In the genomic region with DNA sequence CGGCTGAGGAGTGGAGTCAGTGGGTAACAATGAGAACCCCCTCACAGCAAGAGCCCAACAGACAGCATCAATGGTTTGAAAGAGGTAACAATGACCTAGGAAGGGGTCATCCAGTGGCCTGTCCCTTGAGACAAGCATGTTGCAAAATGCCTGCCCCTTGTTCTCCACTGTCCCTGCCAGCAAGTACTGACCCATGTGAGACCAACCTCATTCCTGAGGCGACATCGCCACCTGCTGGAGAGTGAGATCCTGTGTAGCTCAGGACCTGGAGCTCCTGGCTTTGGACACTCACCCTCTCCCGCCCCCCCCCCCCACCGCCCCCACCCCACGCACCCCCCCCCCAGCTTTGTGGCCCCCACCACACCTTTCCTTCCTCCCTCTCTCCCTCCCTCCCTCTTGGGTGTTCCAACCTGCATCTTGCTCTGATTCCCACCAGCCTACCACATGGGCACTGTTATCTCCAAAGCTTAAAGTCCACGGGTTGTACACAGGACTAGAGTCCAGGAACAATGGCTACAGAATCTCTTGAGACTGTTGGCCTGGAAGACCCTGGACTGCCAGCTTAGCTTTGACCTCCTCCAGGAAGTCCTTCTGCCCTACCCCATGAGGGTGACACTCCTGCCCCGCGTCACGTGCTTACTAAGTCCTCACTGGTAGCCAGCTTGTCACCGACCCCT, we compare ENCODE assay signal across 9 mouse cellular contexts. TPM values are rescaled to one million over a fixed set of nuclear protein-coding genes. Genes with fewer than 3 reads are reported as not detected.
A peak's percentile ranks its signal among the peaks of the same experiment; 100 is the strongest.
DNase-seq lines count a peak whose midpoint lies in the region; ATAC-seq and TF ChIP-seq lines count a peak whose summit lies in the region.
"Had no signal": no experiment of that assay in that cellular context is flagged by ENCODE, and none has a peak within 500 bp of the region (broad histone marks: within the 10 kb centered on the region; RNA-seq: fewer than 3 reads in every experiment).

No protein-coding gene starts in this region.

- no peaks in the 10 kb centered on the region for H3K27me3 ChIP-seq in E14TG2a.4 (ENCODE audit: insufficient read depth, low read length)
- H3K27me3 ChIP-seq in forebrain, embryonic 15.5 days, result no peaks in the 10 kb centered on the region
- H3K27me3 ChIP-seq in lung, embryonic 14.5 days (ENCODE audit: insufficient read depth, low read length), result no peaks in the 10 kb centered on the region
- H3K27me3 ChIP-seq in thymus, adult 2 months (ENCODE audit: control insufficient read depth, insufficient read depth, low read length), result no peaks in the 10 kb centered on the region

- ATAC-seq in forebrain, embryonic 15.5 days (replicated peaks), result peak; percentile 83
- ATAC-seq in lung, embryonic 14.5 days (ENCODE audit: insufficient read depth), result peak; percentile 70

- peaks cover 26% of the 10 kb centered on the region for H3K9me3 ChIP-seq in E14TG2a.4 (ENCODE audit: low read length)
- H3K9me3 ChIP-seq in forebrain, embryonic 15.5 days, result peaks cover 5% of the 10 kb centered on the region; the same call in 1 of the 2 replicates
- H3K9me3 ChIP-seq in lung, embryonic 14.5 days (ENCODE audit: low read depth, low read length), result peaks cover 7% of the 10 kb centered on the region; the same call in 1 of the 2 replicates

- H3K27ac ChIP-seq in forebrain, embryonic 15.5 days (replicated peaks), result no peak overlapping the region
- H3K27ac ChIP-seq in layer of hippocampus, adult 2 months, result no peak overlapping the region
- H3K27ac ChIP-seq in lung, embryonic 14.5 days (ENCODE audit: low read depth), result no peak overlapping the region
- no peak overlapping the region for H3K27ac ChIP-seq in olfactory bulb, adult 2 months (ENCODE audit: insufficient read depth, low read depth, low read length)
- H3K27ac ChIP-seq in thymus, adult 2 months (ENCODE audit: control insufficient read depth, insufficient read depth, low read length), result no peak overlapping the region

- H3K4me1 ChIP-seq in E14TG2a.4 (replicated peaks; ENCODE audit: low read depth, low read length), result peaks cover 55% of the 10 kb centered on the region
- peaks cover 17% of the 10 kb centered on the region for H3K4me1 ChIP-seq in forebrain, embryonic 15.5 days
- H3K4me1 ChIP-seq in lung, embryonic 14.5 days (ENCODE audit: insufficient read depth), result no peaks in the 10 kb centered on the region
- peaks cover 38% of the 10 kb centered on the region for H3K4me1 ChIP-seq in olfactory bulb, adult 2 months (ENCODE audit: control insufficient read depth, insufficient read depth, low read length)
- H3K4me1 ChIP-seq in thymus, adult 2 months (replicated peaks; ENCODE audit: control insufficient read depth, insufficient read depth, low read length), result peaks cover 4% of the 10 kb centered on the region; the same call in 1 of the 2 replicates

- H3K4me2 ChIP-seq in forebrain, embryonic 15.5 days (replicated peaks), result no peak overlapping the region
- no peak overlapping the region for H3K4me2 ChIP-seq in lung, embryonic 14.5 days

- WGBS in forebrain, embryonic 15.5 days, result 45% methylated on average over 11 of the region's 11 CpGs
- WGBS in lung, embryonic 14.5 days, result 49% methylated on average over 9 of the region's 11 CpGs
- 39% methylated on average over 11 of the region's 11 CpGs for WGBS in olfactory bulb, adult 2 months
- WGBS in thymus, adult 2 months, result 44% methylated on average over 11 of the region's 11 CpGs

- DNase-seq in c-Kit-positive CD71-positive TER-119-negative erythroid progenitor cells, embryonic 14.5 days (ENCODE audit: low read depth), result peak; percentile 65
- peak; percentile 96 for DNase-seq in heart, postnatal 4 days
- DNase-seq in layer of hippocampus, adult 2 months (ENCODE audit: low spot score in 2 of 2), result peak; percentile 88 to 93
- peak; percentile 96 for DNase-seq in lung, embryonic 14.5 days
- peak; percentile 83 for DNase-seq in thymus, adult 2 months

- H3K4me3 ChIP-seq in E14TG2a.4 (replicated peaks; ENCODE audit: low read length), result no peak overlapping the region
- no peak overlapping the region for H3K4me3 ChIP-seq in forebrain, embryonic 15.5 days
- no peak overlapping the region for H3K4me3 ChIP-seq in layer of hippocampus, adult 2 months
- H3K4me3 ChIP-seq in lung, embryonic 14.5 days (ENCODE audit: low read depth, low read length), result no peak overlapping the region
- H3K4me3 ChIP-seq in olfactory bulb, adult 2 months (ENCODE audit: insufficient read depth, low read depth, low read length), result no peak overlapping the region
- no peak overlapping the region for H3K4me3 ChIP-seq in thymus, adult 2 months (ENCODE audit: control insufficient read depth, insufficient read depth, low read length)
- H3K4me3 ChIP-seq: erythroblast, embryonic 14.5 days had no signal

- no peaks in the 10 kb centered on the region for H3K36me3 ChIP-seq in E14TG2a.4 (ENCODE audit: insufficient read depth, low read length)
- H3K36me3 ChIP-seq in forebrain, embryonic 15.5 days, result no peaks in the 10 kb centered on the region
- H3K36me3 ChIP-seq in lung, embryonic 14.5 days (ENCODE audit: insufficient read depth), result no peaks in the 10 kb centered on the region
- H3K36me3 ChIP-seq in thymus, adult 2 months (ENCODE audit: control insufficient read depth, insufficient read depth, low read length), result no peaks in the 10 kb centered on the region

- TF ChIP-seq POLR2A in olfactory bulb, adult 2 months (IDR thresholded peaks at IDR 0.05; ENCODE audit: insufficient read depth, low read depth, low read length), result no peak
- no peak for TF ChIP-seq POLR2A in thymus, adult 2 months (IDR thresholded peaks at IDR 0.05; ENCODE audit: control insufficient read depth, extremely low read depth, insufficient read depth, low read length, poor library complexity)

- 0 out of 2 replicates have a peak, but pooled peaks have one; percentile 8 for TF ChIP-seq CTCF in E14TG2a.4 (conservative IDR thresholded peaks at IDR 0.05; ENCODE audit: low read length)
- TF ChIP-seq CTCF in layer of hippocampus, adult 2 months (conservative IDR thresholded peaks at IDR 0.05), result peak; percentile 73
- peak; percentile 91 for TF ChIP-seq CTCF in lung, embryonic 14.5 days (IDR thresholded peaks at IDR 0.05; ENCODE audit: low read depth)
- peak; percentile 77 for TF ChIP-seq CTCF in olfactory bulb, adult 2 months (IDR thresholded peaks at IDR 0.05; ENCODE audit: insufficient read depth, low read depth, low read length)
- peak; percentile 85 for TF ChIP-seq CTCF in thymus, adult 2 months (IDR thresholded peaks at IDR 0.05; ENCODE audit: borderline replicate concordance, control insufficient read depth, extremely low read depth, insufficient read depth, low read length, poor library complexity)

- no peak overlapping the region for H3K9ac ChIP-seq in forebrain, embryonic 15.5 days (replicated peaks)
- no peak overlapping the region for H3K9ac ChIP-seq in lung, embryonic 14.5 days

RNA-seq across cellular contexts. Expression of a gene that starts 22.0 kb away (rescaled TPM):
- 126 and 128 TPM in 2 replicates for polyA plus RNA-seq in forebrain, embryonic 15.5 days (2015; fragmentation: Nextera tagmentation; extraction: Ambion mirVana)
- total RNA-seq in heart, postnatal 4 days (2021), result 10 to 100 TPM; 76.7 to 77.4 TPM
- 100 to 1,000 TPM; 102 to 114 TPM for total RNA-seq in layer of hippocampus, adult 2 months (2021)
- 133 and 149 TPM in 2 replicates for polyA plus RNA-seq in lung, embryonic 14.5 days (2014; fragmentation: Nextera tagmentation; extraction: Ambion mirVana)
- 157 TPM in 1 of 2 replicates, not detected in the other for polyA plus RNA-seq in olfactory bulb, adult 2 months (2012; ENCODE audit: insufficient read depth, insufficient read length, low replicate concordance, missing spikeins)
- 113 and 139 TPM in 2 replicates for polyA plus RNA-seq in thymus, adult 2 months (2012; rRNA removed)

Comparison
In these comparisons a context has a peak if more than half of its experiments do, and no peak if none do; other contexts are left out.
1. CTCF ChIP-seq: peak in every context shown above with its lines; median percentile 91 in lung, embryonic 14.5 days; 85 in thymus, adult 2 months; 77 in olfactory bulb, adult 2 months; 73 in layer of hippocampus, adult 2 months; 8 in E14TG2a.4.